Mouse (Mus musculus): ENCODE measurements around the gene Ttyh2. TPM values are rescaled to one million over a fixed set of nuclear protein-coding genes. Genes with fewer than 3 reads are reported as not detected.
"Not testable (repeated sequence)": the region's sequence is repeated elsewhere in the genome, so short reads cannot be mapped to it uniquely, and the experiment has no call there.

Ttyh2 gene
- polyA plus RNA-seq, 1 experiment = 40.8 TPM

DNA sequence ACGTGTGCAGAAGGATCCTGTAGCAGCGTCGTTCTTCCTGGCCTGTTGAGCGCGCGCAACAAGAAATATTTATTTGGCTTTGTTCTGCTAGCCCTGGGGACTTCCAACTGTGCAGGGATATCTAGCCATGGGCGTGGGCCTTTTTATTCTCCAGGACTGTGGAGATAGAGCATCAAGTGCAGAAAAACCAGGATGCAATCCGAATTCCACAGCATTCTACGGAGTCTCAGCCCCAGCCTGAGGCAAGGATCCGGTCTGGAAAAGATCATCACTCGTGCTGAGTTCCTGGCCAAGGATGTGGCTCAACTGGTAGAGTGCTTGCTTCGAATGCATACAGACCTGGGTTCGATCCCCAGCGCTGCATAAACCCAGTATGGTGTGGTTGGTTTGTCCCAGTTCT is 13.1 kb upstream of the Ttyh2 start:
- DNase-seq (ENCODE audit: low read depth) = no peak

DNA sequence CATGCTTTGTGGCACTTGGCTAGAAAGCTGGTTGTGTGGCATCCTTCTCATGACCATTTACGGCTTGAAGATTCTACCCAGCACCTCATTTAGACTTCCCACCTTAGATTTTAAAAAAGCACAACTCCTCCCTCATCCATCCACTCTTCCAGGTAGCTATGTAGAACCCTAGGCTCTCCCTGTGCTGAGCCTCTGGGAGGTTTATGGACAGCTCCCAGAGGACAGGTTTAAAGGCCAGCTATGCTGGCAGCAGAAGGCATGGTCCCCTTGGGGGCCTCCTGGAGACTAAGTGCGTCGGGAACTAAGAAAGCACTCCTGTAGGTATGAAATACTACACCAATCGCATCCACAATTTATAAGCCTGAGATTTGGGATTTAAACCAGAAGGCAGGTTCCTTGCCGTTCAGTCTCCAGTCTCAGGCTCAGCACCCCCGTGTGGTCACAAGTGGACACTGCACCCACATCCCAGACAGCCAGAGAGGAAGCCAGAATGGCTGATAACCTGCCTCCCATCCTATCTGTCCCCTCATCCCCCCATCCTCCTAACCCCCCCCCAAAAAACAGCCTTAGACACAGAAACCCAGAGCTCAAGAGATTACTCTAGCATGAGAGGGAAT is 12.4 kb upstream of the Ttyh2 start:
- no peak for DNase-seq (ENCODE audit: low read depth)

DNA sequence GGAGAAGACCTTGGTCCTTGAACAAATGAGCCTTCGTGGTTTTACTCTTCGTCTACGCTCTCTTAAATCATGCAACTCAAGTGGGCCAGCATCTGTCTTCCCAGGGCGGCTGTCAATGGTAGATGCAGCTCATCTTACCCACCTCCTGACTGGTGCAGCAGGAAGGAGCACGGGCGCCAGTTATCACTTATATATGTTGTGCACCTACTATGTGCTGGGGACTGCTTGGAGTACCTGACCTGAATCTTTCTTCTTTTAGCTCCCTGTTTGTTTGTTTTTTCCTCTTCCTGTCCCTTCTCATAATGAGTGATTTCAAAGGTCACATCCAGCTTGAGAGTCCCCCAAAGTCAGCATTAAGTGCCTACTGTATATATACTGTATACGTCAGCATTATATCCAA is 11.1 kb upstream of the Ttyh2 start:
- DNase-seq (ENCODE audit: low read depth) = no peak

DNA sequence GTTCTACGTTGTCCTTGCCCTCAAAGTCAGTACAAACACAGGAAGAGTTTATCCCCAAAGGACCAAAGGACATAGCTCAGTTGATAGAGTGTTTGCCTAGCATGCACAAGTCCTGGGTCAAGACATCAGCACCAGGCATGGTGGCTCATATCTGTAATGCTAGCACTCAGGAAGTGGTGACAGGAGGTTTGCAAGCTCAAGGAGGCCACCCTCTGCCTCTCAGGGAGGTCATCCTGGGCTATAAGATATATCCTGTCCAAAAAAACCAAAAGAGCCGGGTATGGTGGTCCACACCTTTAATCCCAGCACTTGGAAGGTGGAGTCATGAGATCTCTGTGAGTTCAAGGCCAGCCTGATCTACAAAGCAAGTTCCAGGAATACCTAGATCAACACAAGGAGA is 9.8 kb upstream of the Ttyh2 start:
- no peak for DNase-seq (ENCODE audit: low read depth)

DNA sequence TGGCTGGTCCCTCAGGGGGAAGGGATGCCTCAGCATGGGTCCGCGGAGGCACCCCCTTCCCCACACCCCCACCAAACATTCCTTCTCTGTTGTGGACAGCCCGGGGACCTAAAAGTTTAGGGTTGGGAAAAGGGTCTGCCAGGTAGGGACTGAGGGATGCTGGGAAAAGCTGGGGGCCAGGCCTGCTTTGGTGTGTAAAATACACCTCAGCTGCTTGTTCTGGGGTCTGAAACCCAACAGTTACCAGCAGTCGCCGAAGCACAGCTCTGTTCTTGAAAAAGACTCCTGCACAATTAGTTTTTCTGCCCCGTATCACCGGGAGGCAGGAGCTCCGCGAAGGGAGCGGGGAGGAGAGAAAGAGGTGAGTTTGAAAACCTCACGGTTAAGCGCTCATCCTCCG is 8.4 kb upstream of the Ttyh2 start:
- DNase-seq (ENCODE audit: low read depth) = no peak

DNA sequence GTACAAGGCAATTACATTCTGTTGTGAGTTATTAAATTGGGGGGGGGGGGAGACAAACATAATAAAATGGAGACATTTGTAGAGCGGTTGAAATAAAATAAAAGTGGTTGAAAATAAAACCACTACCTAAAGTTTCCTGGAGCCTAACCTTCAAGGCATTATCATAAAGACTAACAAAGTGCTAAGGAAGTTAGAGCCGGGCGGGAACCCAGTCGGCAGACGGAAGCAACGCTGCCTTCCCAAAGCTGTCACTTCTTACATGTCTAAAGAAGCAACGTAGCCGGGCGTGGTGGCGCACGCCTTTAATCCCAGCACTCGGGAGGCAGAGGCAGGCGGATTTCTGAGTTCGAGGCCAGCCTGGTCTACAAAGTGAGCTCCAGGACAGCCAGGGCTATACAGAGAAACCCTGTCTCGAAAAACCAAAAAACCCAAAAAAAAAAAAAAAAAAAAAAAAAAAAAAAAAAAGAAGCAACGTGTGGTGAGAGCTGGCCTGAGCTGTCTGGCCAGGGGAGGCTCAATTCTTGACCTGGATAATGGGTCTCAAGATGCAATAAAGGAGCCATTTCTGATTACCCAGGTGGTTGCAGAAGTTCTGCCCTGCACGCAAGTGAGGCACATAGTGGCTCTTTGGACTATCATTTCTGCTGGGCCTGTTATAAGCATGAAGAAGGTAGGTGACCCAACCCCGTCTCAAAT is 7.8 kb upstream of the Ttyh2 start:
- DNase-seq (ENCODE audit: low read depth) = no peak

DNA sequence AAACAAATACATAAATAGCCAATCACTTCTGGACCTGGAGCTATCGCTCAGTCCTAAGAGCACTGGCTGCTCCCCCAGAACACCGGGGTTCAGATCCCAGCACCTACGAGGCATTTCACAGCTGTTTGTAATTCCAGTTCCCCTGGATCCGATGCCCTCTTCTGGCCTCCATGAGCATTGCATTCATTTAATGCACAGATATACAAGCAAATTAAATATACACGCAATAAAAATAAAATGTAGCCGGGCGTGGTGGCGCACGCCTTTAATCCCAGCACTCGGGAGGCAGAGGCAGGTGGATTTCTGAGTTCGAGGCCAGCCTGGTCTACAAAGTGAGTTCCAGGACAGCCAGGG is 7.3 kb upstream of the Ttyh2 start:
- DNase-seq (ENCODE audit: low read depth) = not testable (repeated sequence)

DNA sequence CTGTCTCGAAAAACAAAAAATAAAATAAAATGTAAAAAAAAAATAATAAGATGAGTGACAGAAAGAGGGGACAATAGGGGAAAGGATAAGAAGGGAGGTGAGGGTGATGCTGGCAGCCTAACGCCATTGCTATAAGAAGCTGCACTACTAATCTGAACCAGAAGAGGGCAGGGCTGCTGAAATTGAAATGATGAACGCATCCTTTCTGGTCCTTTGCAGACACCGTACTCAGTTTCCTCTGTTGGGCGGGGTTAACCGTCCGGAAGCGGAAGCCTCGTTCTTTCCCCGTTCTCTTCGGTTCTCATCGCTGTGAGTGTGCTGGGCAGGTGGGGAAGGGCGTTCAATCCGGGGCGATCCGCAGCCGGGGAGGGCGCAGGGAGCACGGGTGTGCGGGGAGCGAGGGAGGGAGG is 6.9 kb upstream of the Ttyh2 start, which contains the start of gene Rpl38:
Rpl38 (plus strand) TSS at position 224 of the 410 bp plus-strand sequence.
- no peak for DNase-seq (ENCODE audit: low read depth)

DNA sequence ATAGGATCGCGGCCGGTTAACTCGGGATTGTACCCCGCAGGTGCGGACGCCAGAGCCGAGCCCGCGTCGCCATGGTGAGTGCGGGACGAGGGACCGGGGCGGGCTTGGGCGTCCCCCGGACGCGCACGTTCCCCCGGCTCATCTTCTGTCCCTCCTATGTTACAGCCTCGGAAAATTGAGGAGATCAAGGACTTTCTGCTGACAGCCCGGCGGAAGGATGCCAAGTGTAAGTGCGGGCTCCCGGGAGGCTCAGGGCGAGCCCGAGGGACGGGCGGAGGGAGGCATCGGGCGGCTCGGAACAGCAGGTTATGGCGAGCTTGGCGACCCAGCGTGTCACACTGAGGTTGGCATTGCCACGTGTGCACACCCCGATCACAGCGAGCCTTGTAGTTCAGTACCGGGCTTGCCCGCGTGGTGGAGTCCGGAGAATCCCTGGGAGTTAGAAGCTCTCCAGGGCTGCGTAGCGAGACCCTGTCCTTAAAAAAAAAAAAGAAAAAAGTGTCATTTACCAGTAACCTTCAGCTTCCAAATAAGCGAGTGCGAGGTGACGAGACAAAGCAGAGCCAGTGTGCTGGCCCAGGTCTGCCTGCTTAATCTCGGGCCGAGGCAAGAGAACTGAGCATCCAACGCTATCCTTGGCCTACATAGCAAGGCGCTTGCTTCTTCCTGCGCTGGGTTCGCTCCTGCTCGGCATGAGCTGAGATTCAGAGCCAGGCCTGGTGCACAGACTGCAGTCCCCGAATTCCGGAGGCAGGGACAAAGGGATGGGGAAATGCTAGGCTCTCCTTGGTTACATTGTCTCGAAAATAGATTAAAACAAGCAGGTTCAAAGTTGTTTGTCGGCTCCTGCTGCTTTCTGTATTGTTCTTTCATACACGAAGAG is 6.2 kb upstream of the Ttyh2 start:
- no peak for DNase-seq (ENCODE audit: low read depth)

DNA sequence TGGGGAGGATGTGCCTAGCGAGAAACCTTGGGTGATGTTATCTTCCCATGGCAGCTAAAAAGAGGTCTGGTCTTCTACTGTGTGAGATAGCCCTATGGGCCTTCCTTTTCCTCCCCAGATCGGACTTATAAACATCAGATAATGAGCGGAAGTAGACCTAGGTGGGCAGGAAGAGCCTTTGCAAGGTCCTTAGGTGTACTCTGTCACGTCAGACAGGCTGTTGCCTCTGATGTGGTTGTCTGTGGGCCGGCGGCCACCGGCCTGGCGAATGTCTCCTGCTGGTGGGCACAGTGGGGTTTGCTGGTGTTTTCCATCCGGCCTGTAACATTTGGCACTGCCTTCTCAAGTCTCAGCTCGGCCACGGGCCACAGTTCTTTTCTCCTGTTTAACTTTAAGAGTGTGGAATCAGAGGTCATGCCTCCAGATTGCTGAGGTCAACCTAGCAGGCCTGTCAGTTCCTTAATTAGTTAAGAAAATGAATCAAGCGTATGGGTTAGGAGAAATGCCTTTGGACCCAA is 5.5 kb upstream of the Ttyh2 start:
- DNase-seq (ENCODE audit: low read depth) = no peak

DNA sequence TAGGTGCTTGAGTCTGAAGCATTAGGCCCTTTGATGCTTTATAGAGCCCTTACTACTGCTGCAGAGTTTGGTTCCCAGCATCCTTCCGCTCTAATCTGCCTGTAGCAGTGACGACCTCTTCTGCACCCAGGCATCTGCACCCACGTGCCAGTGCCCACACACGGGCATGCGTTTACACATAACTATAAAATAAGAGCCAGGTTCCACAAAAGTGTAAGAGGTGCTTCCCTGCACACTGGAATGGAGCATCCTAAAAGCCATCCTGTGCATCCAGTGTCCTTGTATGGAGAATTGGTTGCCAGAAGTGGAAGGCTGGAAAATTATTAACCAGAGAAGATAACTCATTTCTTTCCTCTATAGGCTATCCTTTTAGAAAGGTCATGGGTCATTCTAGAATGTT is 4.1 kb upstream of the Ttyh2 start:
- DNase-seq (ENCODE audit: low read depth) = no peak

DNA sequence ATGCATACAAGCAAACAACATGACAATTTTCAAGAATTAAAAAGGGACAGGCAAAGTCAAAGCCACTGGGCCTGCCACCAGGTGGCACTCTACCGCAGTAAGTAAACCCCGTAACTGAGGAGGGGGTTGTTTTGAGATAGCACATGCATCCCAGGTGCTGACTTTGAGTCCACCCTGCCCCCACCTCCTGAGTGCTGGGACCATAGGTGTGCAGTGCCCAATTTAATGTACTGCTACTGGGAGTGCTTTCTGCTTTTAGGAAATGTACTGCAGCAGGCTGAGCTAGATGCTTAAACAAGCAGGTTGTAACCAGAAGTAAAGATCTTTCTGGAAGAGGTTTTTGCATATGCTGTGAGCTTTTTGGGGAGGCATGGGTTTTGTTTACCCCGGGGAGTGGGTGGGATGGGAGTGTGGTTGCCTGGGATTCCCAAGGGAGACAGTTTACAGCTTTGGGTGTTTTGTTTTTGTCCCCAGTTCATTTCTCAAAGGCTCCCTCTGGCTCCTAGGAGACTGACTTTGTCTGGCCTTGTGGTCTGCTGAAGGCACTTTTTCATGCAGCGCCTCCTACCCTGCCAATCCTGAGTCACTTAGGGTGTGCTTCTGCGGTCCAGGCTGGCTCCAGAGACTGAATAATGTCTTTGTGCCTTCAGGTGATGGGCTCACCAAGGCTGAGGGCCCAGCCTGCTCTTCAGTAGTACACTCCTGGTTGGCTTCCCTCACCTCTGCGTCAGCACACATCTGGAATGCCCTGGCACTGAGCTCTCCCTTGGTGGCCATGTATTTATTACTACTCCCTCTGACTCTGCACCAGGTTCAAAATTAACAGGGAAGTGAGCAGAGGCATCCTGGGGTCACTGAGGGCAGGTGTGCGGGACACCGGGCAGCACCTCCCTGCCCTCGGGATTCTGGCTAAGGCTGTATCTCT is 2.2 kb upstream of the Ttyh2 start:
- no peak for DNase-seq (ENCODE audit: low read depth)

DNA sequence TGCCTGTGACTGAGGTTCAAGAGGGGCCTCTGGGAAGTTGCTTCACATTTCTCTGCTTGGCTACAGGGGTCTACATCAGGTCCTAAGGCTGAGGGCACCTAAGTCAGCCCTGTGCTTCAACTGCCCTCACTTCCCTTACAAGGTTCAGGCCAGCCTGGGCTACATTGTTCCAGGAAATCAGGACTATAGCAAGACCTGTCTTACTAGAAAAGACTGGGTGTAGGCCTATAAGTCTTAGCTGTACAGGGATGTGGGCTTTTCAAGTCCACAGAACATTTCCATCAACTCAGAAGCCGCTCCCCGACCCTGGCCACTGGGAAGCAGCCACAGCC is 1.5 kb upstream of the Ttyh2 start:
- DNase-seq (ENCODE audit: low read depth) = no peak

DNA sequence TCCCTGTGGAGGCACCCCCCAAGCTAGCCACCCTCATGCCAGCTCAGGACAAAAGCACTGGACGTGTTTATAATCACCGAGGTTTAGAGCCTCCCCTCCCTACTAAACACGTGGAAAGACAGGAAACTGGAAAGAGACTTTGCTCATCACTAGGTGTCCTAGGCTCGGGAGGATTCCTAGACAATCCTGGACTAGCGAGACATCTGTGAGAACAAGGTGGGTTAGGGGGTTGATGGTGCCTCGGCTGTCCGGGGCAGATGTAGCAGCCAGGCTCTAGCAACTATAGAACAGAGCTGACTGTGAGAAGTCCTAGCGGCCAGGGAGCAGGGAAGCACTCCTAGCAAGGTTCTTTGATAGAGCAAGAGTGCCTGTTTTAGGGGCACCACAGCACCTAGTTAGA is 1.1 kb upstream of the Ttyh2 start:
- DNase-seq (ENCODE audit: low read depth) = no peak

DNA sequence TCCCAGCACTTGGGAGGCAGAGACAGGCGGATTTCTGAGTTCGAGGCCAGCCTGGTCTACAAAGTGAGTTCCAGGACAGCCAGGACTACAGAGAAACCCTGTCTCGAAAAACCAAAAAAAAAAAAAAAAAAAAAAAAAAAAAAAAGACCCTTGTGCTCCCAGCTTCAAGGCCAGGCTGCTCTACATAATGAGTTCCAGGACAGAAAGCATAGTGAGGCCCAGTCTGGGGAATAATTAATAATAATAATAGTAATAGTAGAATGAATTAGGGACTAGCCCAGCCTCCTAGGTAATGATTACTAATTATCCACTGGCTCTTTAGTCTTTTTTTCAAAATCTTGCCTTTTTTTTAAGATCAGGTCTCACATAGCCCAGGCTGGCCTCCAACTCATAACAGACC is 435 bp upstream of the Ttyh2 start:
- DNase-seq (ENCODE audit: low read depth) = not testable (repeated sequence)

DNA sequence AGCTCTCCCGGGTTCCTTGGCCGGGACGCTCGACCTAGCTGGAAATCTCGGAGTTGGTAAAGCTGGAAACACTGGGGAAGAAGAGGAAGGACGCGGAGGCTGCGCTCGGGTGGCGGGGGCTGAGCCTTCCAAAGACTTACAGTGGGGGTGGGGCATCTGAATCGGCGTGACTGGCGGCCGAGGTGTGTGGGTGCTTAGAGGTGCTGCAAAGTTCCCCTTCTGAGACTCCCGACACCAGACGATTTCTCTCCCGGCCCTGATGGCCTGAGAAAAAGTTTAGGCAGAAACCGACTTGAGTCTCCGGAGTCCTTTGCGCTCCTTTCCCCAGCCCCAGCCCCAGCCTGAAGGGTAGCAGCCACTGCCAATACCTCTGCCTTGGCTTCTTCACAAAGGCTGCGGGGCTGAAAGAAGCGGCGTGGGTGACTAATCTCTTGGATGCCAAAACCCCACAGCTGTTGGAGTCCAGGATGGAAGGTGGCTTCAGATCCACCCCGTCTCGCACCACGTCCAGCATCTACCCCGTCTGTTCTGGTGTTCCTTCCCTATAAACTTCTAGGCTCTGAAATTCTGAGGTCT is 683 bp downstream of the Ttyh2 start:
- no peak for DNase-seq (ENCODE audit: low read depth)

DNA sequence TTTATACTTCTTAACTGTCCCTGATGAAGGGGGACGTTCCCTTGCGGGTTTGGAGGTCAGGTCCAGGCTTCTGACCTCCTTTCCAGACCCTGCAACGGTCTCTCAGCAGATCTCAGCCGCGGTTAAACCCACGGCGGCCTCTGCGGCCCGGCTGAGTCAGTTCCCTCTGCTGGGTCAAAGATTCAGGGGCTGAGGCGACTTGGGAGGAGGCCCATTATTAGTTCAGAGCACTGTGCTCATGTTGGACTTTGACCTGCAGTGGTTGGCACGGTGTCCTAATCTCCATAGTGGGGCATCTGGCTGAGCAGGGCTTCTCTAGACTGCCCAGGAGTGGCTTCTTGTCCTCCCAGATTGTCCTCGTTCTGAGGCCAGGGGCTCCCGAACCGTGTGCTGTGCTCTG is 1.2 kb downstream of the Ttyh2 start:
- no peak for DNase-seq (ENCODE audit: low read depth)

DNA sequence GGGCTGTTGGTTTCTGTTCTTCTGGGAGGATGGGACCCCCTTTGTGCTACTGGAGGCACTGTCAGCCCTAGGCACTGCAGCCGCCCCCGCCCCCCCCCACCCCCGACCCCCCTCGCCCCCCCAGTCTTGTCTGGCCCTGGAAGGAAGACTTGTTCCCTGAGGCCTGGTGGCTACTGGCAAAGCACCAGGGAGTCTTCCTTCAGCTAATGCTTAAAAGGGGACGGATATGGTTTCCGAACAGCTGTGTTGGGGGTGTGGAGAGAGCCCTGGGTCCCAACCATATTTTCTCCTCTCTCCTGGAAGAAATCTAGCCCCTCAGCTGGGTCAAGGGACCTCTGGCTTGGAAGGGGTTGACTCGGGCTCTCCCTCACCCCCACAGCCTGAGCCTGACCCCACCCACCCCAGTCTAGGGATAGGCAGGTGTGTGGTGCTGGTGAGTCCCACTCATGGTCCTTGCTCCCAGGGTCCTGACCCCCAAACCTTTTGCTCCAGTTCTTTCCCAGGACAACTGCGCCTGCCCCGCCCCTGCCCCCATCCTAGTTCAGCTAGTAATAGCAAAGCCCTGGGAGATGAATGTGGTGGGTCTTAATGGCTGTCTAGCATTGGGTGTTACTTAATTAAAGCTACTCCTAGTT is 1.8 kb downstream of the Ttyh2 start:
- no peak for DNase-seq (ENCODE audit: low read depth)

DNA sequence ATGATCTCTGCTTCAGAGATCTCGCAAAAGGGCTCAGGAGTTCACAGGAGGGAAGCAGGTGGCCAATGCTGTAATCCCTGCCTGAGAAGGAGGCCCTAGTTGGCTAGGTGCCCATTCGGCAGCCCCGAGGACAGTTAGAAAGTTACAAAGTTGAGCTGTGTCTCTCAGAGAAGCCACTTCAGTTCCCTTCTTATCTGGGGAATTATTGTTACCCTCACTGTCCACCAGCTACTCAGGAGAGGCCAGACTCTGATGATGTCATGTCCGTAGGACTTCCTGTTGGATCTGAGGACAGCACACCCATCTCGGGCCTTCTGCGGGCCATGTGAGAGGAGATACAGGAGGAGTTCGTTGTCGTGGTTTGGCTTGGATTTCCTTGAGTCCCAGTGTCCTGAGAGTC is 4.4 kb downstream of the Ttyh2 start:
- DNase-seq (ENCODE audit: low read depth) = no peak

DNA sequence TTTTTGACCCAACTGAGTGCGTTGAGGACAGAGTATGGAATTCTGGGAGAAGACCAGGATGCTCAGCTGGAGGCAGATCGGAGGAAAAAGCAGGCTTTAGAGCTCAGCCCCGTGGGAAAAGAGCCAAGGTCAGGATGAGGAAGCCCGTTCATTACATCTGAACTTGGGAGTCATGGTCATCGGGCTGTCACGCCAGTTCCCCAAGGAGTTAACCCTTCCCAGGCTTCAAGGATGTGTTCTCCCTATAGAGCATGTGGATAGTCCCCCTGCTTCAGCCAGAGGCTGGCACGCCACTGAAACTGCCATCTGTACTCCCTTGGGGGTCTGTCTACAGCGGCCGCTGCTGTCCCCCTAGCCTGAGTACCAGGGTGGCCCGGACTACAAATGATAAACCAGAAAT is 5.1 kb downstream of the Ttyh2 start:
- DNase-seq (ENCODE audit: low read depth) = no peak

DNA sequence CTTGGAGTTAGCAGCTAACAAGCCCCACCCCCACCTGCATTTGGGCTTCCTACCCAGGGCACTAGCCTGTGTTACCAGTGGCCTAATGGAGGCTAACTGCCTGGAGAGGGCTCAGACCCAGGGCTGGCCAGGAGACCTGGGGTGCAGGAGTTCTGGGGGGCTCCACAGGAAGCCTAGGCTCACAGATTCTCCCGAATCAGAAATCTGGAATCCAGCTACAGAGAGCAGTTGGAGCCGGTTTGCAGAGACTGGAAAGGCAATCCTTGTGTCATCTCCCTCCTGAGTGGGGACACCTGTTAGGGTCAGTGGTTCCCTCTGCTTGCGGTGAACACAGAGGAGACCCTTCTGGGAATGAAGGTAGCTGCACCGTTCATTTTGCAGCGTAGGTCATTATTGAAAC is 5.8 kb downstream of the Ttyh2 start:
- no peak for DNase-seq (ENCODE audit: low read depth)
